Mouse (Mus musculus): ENCODE results near the gene Slit2. TPM values are rescaled to one million over a fixed set of nuclear protein-coding genes. Genes with fewer than 3 reads are reported as not detected.

The Slit2 gene
- total RNA-seq, 1 experiment from 2014 or later = 45.5 TPM

Small RNAs within 50 kb of the gene (microRNA-seq; reads per million reads assigned to microRNA genes)
- 10.0 to 10.6 reads per million in 2 experiments for gene Mir218-1

All from adrenal gland, postnatal 25 days (tissue).